Mouse (Mus musculus) megakaryocyte, adult 5-6 weeks (primary cell): ENCODE measurements around the gene Foxj2. TPM values are rescaled to one million over a fixed set of nuclear protein-coding genes. Genes with fewer than 3 reads are reported as not detected.

Experiments
- ATAC-seq: 2 replicates; pipeline ENCODE4 v1.8.0; 2016; ENCODE audit warnings: mild to moderate bottlenecking, inconsistent platforms; ENCODE audit not compliant: poor library complexity, severe bottlenecking
- total RNA-seq, 2 experiments: library from RNA; stranded (forward) in 1 of 2; stranded (reverse) in 1 of 2; fragments of 153-499, 151-499 nt in 1 of 2; fragments of 221-1000, 200-1000 nt in 1 of 2; gene quantifications; 2 replicates each; pipeline versions ENCODE4 v1.2.3 to v1.2.4; 2015 to 2017

Gene Foxj2
- total RNA-seq, 2 experiments from 2014 or later = 10.2 to 43.1 TPM

DNA sequence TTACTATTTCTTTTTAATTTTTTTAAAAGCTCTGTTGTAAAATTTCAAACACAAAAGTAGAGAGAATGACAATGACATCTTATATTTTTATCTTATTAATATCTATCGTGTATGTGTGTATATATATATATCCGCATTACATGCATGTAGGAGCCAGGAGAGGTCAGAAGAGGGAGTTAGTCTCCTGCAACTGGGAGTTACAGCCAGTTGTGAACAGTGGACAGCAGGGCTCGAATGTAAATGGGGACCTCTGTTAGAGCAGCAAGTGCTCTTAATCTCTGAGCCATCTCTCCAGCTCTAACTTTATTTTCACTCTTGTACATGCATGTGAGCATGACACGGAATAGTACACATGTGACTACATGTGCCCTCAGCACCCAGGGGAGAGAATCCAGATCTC is 7.0 kb upstream of the Foxj2 start:
- no peak for ATAC-seq

GRCm38 (mm10) chr6:122813640-122814039 is 6.1 kb upstream of the Foxj2 start:
- no peak for ATAC-seq

GRCm38 (mm10) chr6:122820071-122820798 is 521 bp downstream of the Foxj2 start:
- ATAC-seq = peak; percentile 28

DNA sequence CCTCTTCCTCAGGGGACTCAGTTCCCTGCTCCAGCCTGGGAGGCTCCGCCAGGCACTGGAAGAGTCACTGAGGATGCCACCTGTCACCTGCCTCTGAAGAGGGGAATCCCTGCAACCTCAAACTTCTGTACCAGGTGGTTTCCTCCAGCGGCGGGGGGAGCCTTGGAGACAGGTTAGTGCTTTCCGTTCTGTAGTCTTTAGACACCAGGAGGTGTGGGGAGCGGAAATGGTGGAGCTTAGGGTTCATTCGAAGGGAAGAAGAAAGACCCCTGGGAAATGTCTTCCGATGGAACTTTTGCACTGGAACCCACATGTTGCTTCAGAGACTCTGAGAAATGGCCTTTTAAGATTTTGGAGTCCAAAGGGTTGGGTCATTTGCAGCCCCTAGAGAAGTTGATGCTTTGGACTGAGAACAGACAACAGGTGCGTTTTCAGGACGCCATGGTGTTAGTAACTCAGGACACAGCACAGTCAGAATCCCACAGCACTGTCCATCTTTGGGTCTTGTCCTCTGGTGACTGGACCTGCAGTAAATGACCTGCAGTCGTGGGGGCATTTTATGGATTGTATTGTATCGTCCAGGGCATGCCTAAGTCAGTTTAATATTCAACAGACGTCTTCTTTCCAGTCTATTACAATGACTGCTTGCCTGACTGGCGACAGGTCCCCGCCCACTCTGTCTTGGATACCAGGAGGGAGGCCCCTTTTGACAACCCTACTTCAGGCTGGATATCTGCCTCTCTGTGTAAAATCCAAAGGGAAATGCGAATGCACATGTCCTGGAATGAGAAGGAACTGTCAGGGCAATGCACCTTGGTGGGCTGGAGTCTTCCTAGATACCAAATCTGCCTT is 1.3 kb downstream of the Foxj2 start:
- peak; percentile 10; the same call in 1 of the 2 replicates for ATAC-seq

- ATAC-seq = peak; percentile 37
Measured at GRCm38 (mm10) chr6:122821822-122822221, 2.1 kb downstream of the Foxj2 start.

DNA sequence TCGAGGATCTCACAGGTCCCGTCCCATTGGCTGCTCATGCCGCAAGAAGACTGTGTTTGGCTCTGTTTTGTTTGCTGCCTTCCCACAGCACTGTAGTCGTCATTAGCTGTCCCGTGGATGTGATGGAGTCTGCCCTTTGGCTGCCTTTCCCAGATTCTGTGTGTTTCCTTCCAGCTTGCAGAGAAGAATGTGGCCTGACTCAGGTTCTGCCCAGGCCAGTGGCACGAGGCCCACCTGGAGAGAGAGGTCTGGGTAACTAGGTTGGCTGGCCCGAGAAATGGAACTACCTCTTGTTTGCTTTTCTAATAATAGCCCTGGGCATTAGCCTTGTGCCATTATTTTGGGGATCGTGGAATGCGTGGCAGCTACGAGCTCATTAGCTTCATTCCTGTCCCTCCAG is 4.4 kb downstream of the Foxj2 start:
- no peak for ATAC-seq

DNA sequence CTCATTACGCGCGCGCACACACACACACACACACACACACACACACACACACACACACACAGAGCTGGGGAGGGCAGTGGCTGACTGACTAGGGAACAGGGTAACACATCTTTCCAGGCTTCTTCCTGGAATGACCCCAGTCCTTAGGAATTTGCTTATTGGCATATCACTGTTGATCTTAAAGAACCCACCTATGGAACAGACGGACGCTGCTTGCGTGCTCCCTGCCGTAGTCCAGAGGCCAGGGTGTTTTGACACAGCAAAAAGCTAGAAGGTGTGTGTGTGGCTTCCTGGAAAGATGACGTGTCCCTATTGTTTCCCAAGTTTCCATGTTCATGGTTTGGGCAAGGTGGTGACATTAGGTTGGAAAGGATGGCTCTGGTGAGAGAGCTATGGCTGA is 5.5 kb downstream of the Foxj2 start:
- ATAC-seq = no peak

DNA sequence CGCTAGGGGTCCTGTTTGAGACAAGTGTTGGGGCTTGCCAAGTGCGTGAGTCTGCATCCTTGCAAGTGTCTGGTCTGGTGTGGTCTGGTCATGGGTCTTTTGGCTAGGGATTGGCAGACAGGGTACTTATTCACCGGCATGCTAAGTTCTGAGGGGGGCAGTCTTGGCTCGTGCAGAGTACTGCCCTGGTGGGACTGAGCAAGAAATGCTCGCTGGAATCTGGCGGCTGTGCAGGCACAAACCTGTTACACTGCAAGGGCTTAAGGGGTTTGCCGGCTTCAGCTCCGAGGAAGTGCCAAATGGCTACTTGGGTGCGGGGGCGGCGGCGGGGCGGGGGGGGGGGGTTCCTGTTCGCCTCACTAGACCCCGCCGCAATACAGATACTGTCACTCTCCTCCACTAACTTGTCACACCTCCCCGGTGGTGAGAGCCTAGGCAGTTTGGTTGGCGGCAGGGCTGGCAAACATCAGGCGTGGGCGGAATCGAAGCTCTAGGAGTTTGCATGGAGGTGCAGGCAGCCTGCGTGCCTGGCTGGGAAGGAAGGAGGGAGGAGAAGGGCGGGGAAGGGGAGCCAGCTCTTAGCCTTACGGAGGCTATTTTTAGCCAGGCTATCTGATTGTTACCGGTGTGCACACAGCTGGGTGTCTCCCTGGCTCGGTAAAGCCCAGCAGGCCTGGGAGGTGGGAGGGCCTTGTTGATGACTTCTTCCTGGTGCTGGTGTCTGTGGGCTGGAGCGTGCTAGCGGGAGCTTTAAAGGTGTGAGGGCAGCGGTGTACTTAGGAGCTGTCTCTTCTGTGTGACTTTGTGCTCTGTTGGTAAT is 6.4 kb downstream of the Foxj2 start:
- ATAC-seq = peak; percentile 79

DNA sequence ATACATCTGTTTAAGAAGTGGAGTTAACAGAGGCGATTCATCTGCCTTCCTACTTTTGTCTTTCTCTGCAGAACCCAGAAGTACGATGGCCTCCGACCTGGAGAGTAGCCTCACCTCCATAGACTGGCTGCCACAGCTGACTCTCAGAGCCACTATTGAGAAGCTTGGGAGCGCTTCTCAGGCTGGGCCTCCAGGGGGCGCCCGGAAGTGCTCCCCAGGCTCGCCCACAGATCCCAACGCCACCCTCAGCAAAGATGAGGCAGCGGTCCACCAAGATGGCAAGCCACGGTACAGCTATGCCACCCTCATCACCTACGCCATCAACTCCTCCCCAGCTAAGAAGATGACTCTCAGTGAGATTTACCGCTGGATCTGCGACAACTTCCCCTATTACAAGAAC is 8.4 kb downstream of the Foxj2 start:
- peak; percentile 64 for ATAC-seq

DNA sequence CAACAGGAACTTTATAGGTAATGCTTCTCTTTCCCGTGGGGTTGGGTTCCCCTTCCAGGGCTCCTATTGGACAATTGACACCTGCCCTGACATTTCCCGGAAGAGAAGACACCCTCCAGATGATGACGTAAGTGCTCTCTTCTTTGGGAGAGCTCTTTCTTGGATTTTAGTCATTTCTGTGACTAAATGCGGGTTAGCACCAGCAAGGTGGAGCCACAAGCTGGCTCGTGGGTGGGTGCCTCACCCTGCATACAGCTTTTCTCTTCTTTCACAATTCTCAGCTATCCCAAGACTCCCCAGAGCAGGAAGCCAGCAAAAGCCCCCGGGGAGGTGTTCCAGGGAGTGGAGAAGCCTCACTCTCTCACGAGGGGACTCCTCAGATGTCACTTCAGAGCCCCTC is 13.2 kb downstream of the Foxj2 start:
- ATAC-seq = no peak

GRCm38 (mm10) chr6:122834365-122834764 is 14.7 kb downstream of the Foxj2 start:
- ATAC-seq = peak; percentile 97

- ATAC-seq = no peak
Measured at GRCm38 (mm10) chr6:122836974-122837373, 17.3 kb downstream of the Foxj2 start.

DNA sequence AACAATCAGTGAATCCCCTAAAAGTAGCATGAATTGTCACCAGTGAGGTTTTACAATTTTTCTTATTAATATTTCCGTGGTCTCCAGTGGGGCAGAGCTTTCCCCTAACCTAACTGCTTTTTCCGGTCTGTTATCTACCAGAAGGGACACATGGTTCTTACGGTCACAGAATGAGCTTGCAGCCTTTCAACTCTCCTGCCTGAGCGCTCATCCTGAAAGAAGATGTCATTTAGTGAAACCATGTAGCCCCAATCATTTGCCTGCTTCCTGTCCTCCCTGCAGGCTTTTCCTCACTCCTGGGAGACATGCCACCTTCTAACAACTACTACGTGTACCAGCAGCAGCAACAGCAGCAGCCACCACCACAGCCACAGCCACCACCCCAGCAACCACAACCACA is 17.8 kb downstream of the Foxj2 start:
- ATAC-seq = no peak

DNA sequence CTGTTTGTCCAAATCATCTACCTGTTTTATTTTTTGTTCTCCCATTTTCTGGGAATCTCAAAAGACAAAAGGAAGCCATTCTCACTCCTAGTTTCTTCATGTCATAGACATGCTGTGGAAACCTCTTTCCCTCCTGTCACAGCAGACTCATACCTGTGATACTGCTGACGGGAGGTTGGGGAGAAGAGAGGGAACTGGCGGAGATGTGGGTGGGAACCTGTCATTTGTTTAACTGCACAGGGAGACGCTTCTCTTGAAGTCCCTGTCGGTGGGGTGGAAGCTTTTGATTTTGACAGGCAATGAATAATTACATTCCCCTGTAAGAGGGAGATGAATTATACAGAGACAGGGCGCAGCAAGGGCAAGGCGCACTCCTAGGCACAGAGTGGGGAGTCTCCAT is 24.0 kb downstream of the Foxj2 start:
- ATAC-seq = no peak

- ATAC-seq = peak; percentile 85
Measured at GRCm38 (mm10) chr6:122852696-122853095, 33.0 kb downstream of the Foxj2 start.

GRCm38 (mm10) chr6:122854552-122854951 is 34.8 kb downstream of the Foxj2 start:
- ATAC-seq = 0 out of 2 replicates have a peak, but pooled peaks have one; percentile 11

- ATAC-seq = peak; percentile 79
Measured at GRCm38 (mm10) chr6:122855955-122856354, 36.2 kb downstream of the Foxj2 start, which contains the start of gene C3ar1. Gene C3ar1, minus strand, starts transcription at chr6:122856161.

GRCm38 (mm10) chr6:122862434-122862833 is 42.7 kb downstream of the Foxj2 start:
- peak; percentile 51 for ATAC-seq

DNA sequence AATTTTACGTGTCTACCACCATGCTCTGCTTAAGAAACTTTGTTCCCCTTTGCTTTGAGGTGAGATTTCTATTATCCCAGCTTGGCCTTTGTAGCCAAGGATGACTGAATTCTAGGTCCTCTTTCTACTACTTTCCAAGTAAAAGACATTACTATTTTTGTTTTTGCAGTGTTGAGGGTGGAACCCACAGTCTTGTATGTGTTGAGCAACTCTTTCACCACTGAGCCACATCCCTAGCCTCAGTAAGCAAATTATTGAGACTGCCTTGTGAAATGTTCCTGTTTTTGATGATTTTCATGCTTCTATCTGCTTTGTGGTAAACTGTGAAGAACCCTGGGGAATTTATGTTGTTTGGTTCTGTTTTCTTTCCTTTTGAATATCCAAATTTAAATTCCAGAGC is 43.2 kb downstream of the Foxj2 start:
- peak; percentile 97 for ATAC-seq

- ATAC-seq = peak; percentile 71
Measured at GRCm38 (mm10) chr6:122867914-122868313, 48.2 kb downstream of the Foxj2 start.

DNA sequence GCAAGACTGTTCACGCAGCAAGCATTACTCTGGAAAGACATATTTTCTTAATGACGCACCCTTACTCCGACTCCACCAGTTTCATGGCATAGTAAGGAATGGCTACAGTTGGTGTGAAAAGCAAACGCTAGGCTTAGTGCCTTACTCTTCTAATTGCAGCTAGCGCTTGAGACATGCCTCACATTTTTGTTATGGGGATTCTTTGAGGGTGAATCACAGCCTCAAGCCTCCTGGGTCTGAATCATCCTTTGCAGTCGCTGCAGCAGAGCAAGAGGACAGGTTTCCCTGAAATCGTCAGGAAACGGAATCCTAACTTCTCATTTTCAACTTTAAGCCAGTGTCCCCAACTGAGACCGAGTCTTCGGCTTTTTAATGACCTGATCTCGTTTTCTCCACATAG is 50.1 kb downstream of the Foxj2 start:
- ATAC-seq = no peak
